Mouse (Mus musculus): ENCODE measurements around the gene Gm20825.
"Not testable (repeated sequence)": the region's sequence is repeated elsewhere in the genome, so short reads cannot be mapped to it uniquely, and the experiment has no call there.

Gene Gm20825

DNA sequence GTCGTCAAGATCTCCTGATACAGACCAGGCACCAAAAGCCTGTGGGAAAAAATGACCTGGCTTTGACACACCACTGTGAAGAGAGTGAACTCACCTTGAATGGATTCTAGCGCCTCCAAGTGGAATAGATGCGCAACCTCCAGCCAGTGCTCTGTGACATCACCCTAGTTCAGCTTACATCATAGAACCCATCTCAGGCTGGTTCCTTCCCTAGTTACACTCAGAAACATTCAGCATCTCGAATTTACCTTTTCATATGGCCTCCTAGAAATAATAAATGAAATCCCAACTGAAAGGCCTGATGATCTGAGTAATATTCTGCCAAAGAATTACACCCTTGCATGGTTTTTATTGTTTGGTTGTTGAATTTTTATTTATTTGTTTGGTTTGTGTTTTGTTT is at the start of gene Gm20825:
Gene Gm20825 (minus strand): TSS at position 101 of the 400 bp plus-strand sequence.
- POLR2A ChIA-PET, CTCF ChIA-PET: not testable (repeated sequence)

Measured in embryonic stem cell, embryonic (primary cell).